Mouse (Mus musculus) hindbrain, embryonic 11.5 days (tissue): ENCODE results near the gene Olfr57. TPM values are rescaled to one million over a fixed set of nuclear protein-coding genes. Genes with fewer than 3 reads are reported as not detected.
"Not testable (repeated sequence)": the region's sequence is repeated elsewhere in the genome, so short reads cannot be mapped to it uniquely, and the experiment has no call there.

Experiments
- ATAC-seq: fragments of 200-750 bp; cut with Nextera tagmentation; 2 replicates; pipeline ENCODE4 v1.8.0; 2017; ENCODE audit warnings: mild to moderate bottlenecking, moderate TSS enrichment, moderate library complexity; ENCODE audit not compliant: low FRiP score
- DNase-seq: peaks from one replicate; pipeline ENCODE4 v3.0.0-alpha.2; 2015; ENCODE audit warnings: low spot score
- H3K27ac ChIP-seq: fragments of 300-500 bp; sonication (generic); 2 replicates; pipeline ENCODE4 v1.5.1; 2014; ENCODE audit warnings: mild to moderate bottlenecking, low read depth, low read length
- H3K27me3 ChIP-seq: fragments of 300-500 bp; sonication (generic); 2 replicates; pipeline ENCODE4 v1.6.1; 2014; ENCODE audit warnings: mild to moderate bottlenecking, low read length, moderate library complexity, mixed read lengths; ENCODE audit not compliant: control insufficient read depth, insufficient read depth
- H3K36me3 ChIP-seq: fragments of 300-500 bp; sonication (generic); 2 replicates; pipeline ENCODE4 v1.6.1; 2014; ENCODE audit warnings: mild to moderate bottlenecking, low read length, moderate library complexity, mixed read lengths; ENCODE audit not compliant: control insufficient read depth, insufficient read depth
- H3K4me1 ChIP-seq: fragments of 300-500 bp; sonication (generic); replicated peaks from 2 replicates; pipeline ENCODE4 v1.6.1; 2014; ENCODE audit warnings: low read length, mixed read lengths; ENCODE audit not compliant: control insufficient read depth, insufficient read depth
- H3K4me2 ChIP-seq: fragments of 300-500 bp; sonication (generic); replicated peaks from 2 replicates; pipeline ENCODE4 v1.6.1; 2014; ENCODE audit warnings: mild to moderate bottlenecking, low read depth, low read length
- H3K4me3 ChIP-seq: fragments of 300-500 bp; sonication (generic); 2 replicates; pipeline ENCODE4 v1.5.1; 2014; ENCODE audit warnings: low read depth, low read length
- H3K9ac ChIP-seq: fragments of 300-500 bp; sonication (generic); 2 replicates; pipeline ENCODE4 v1.6.1; 2014; ENCODE audit warnings: low read depth, low read length
- H3K9me3 ChIP-seq: fragments of 300-500 bp; sonication (generic); 2 replicates; pipeline ENCODE4 v1.6.1; 2016; ENCODE audit warnings: low read length; ENCODE audit not compliant: control insufficient read depth
- WGBS: fragments of 180-500 bp; shearing (Covaris S2); extraction: QIAGEN DNeasy Blood & Tissue Kit; methylation state at CpG from one replicate; pipeline ENCODE4 v1.1.7; 2014; 5-methylcytosine and 5-hydroxymethylcytosine counted together
- polyA plus RNA-seq: library from polyadenylated mRNA; unstranded; fragments of >200 nt; fragmentation: Nextera tagmentation; extraction: Ambion mirVana; gene quantifications from 2 replicates; pipeline ENCODE4 v1.2.1, GENCODE M21; 2014

The Olfr57 gene
- polyA plus RNA-seq, result 0.14 TPM in 1 of 2 replicates, not detected in the other

- Histone ChIP-seq H3K9me3 (no peaks in the 10 kb centered on the region), H3K27me3 (no peaks in the 10 kb centered on the region), H3K4me1 (no peaks in the 10 kb centered on the region), H3K27ac (no peak within 1 kb of the TSS), H3K9ac (no peak within 1 kb of the TSS), H3K4me2 (no peak within 1 kb of the TSS), H3K36me3 (no peaks in the 10 kb centered on the region), H3K4me3 (no peak within 1 kb of the TSS)
- ATAC-seq (no peak), DNase-seq (no peak)
Observed at GRCm38 (mm10) chr10:79028441-79028840, at the start of gene Olfr57. Olfr57 (plus strand) TSS chr10:79028741.

GRCm38 (mm10) chr10:78980750-78981149, 47.8 kb upstream of the Olfr57 start, which contains the start of gene Olfr1352:
Olfr1352 (plus strand) TSS chr10:78981050.
- Histone ChIP-seq H3K27me3 (no peaks in the 10 kb centered on the region), H3K9me3 (no peaks in the 10 kb centered on the region), H3K4me1 (no peaks in the 10 kb centered on the region), H3K9ac (no peak within 1 kb of the TSS), H3K36me3 (no peaks in the 10 kb centered on the region), H3K4me3 (no peak within 1 kb of the TSS), H3K27ac (no peak within 1 kb of the TSS), H3K4me2 (no peak within 1 kb of the TSS)
- no peak for DNase-seq
- ATAC-seq, result no peak

- Histone ChIP-seq H3K4me1 (no peaks in the 10 kb centered on the region), H3K9ac (no peak within 1 kb of the TSS), H3K27ac (no peak within 1 kb of the TSS), H3K4me3 (no peak within 1 kb of the TSS), H3K36me3 (no peaks in the 10 kb centered on the region), H3K4me2 (no peak within 1 kb of the TSS), H3K27me3 (no peaks in the 10 kb centered on the region), H3K9me3 (no peaks in the 10 kb centered on the region)
- no peak for ATAC-seq
- no peak for DNase-seq
- 67% methylated on average over 1 of the region's 1 CpGs for WGBS
Observed at GRCm38 (mm10) chr10:79012172-79012571, 16.4 kb upstream of the Olfr57 start, which contains the start of gene Olfr1351. Olfr1351 (plus strand) TSS chr10:79012472.

- H3K4me2 ChIP-seq, H3K9me3 ChIP-seq, H3K27ac ChIP-seq: not testable (repeated sequence)
Observed at GRCm38 (mm10) chr10:79042457-79042856, 13.9 kb downstream of the Olfr57 start.

GRCm38 (mm10) chr10:79057370-79057769, 28.8 kb downstream of the Olfr57 start:
- not testable (repeated sequence) for H3K27me3 ChIP-seq, ATAC-seq, H3K4me2 ChIP-seq, H3K4me1 ChIP-seq, H3K4me3 ChIP-seq, DNase-seq, H3K36me3 ChIP-seq, H3K9ac ChIP-seq, H3K27ac ChIP-seq, H3K9me3 ChIP-seq
- WGBS, result 82% methylated on average over 3 of the region's 3 CpGs

More at GRCm38 (mm10) chr10:79042457-79042856, 13.9 kb downstream of the Olfr57 start:
- H3K27me3 ChIP-seq, DNase-seq, ATAC-seq, H3K36me3 ChIP-seq, H3K9ac ChIP-seq, H3K4me1 ChIP-seq, H3K4me3 ChIP-seq: not testable (repeated sequence)
- WGBS, result 95% methylated on average over 2 of the region's 2 CpGs

Other genes with a start within 250 kb of the Olfr57 start
- 0.63 and 1.2 TPM in 2 replicates for gene Slc1a6, start 248.2 kb upstream of the Olfr57 start, polyA plus RNA-seq
- not detected in 2 replicates for gene Olfr1356, start 176.6 kb upstream of the Olfr57 start, polyA plus RNA-seq
- not detected in 2 replicates for gene Olfr1355, start 153.2 kb upstream of the Olfr57 start, polyA plus RNA-seq
- not detected in 2 replicates for gene Olfr1354, start 115.6 kb upstream of the Olfr57 start, polyA plus RNA-seq
- not detected in 2 replicates for gene Olfr8, start 78.1 kb upstream of the Olfr57 start, polyA plus RNA-seq
- gene Olfr1353, start 65.4 kb upstream of the Olfr57 start, polyA plus RNA-seq, result not detected in 2 replicates
- not detected in 2 replicates for gene Olfr1352, start 47.7 kb upstream of the Olfr57 start, polyA plus RNA-seq
- not detected in 2 replicates for gene Olfr1351, start 16.3 kb upstream of the Olfr57 start, polyA plus RNA-seq
- gene 2610008E11Rik, start 68.9 kb downstream of the Olfr57 start, polyA plus RNA-seq, result 49.1 and 50.4 TPM in 2 replicates
- gene Vmn2r80, start 120.0 kb downstream of the Olfr57 start, polyA plus RNA-seq, result not detected in 2 replicates
- gene Vmn2r81, start 219.0 kb downstream of the Olfr57 start, polyA plus RNA-seq, result not detected in 2 replicates